Mouse (Mus musculus) urinary bladder, postnatal 36 days (tissue): ENCODE results near the gene Dusp3.
"Not testable (repeated sequence)": the region's sequence is repeated elsewhere in the genome, so short reads cannot be mapped to it uniquely, and the experiment has no call there.

Experiments
- DNase-seq, 2 experiments: peaks; one replicate each; pipeline ENCODE4 v3.0.0; 2022; ENCODE audit warnings: low spot score in 2 of 2, mixed read lengths in 1 of 2

Dusp3 gene

DNA sequence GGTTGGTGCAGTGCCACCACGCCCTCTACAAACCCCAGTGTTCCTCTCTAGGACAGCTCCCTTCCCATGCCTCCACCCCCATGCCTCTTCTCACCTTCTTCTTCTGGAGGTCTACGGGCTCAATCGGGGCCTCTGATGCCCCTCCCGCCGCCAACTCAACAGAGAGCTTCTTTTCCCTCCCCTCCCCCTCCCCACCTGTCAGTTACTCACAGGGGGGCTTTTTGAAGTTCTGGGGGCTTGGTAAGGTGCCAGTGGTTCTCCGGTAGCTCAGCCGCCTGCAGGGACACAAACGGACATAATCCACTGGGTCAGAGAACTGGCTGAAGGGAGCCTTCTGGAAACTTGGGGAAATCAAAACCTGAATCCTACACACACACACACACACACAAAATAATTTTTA, 24.7 kb upstream of the Dusp3 start:
- no peak for DNase-seq

- no peak for DNase-seq
Measured at GRCm38 (mm10) chr11:102010140-102010539, 23.3 kb upstream of the Dusp3 start.

DNA sequence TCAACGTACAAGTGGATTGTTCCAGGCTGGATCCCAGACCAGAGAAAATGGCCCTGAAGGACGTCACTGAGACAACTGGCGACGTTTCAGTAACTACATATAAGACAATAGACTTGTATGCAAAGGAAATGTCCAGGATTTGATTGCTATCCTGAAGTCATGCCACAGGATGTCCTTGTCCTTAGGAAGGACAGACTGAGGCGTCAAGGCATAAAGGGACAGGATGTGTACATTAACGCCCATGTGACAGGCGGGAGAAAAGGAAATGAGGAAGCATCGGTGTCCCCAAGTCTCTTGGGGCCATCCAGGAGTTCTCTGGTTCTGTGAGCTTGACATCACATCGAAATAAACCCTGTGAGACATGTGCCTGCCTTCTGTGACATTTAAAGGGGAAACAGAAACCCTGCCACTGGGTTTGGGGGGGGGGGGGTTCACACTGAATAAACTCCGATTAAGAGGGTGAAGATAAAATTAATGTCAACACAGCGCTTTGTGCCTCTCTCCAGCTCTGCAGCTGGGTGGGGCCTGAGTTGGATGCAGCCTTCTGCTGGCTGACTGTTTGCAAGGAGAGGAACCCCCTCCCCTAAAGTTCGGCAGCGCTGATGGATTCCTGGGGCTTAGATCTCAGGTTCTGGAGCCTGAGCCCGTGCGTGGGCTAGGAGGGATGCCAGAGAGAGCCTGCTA, 22.3 kb upstream of the Dusp3 start:
- DNase-seq, result no peak

GRCm38 (mm10) chr11:102008372-102008771, 21.6 kb upstream of the Dusp3 start:
- DNase-seq, result no peak

DNA sequence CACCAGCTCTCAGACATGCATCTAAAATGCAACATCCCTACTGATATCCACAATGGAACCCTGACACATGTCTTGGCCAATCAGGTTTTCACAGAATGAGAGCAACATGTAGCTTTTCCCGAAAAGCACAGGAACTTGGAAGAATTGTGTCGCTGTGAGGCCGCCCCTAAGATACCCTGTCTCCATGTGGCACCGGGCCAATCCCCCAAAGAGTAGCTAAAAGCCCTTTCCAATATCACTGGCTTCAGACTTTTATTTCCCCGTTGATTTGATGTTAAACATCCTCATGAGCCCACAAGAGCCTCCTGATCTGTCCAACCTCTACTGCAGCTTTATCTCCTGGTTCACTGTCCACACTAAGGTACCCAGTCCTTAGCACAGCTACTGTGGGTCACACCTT, 19.9 kb upstream of the Dusp3 start:
- DNase-seq, result no peak

DNA sequence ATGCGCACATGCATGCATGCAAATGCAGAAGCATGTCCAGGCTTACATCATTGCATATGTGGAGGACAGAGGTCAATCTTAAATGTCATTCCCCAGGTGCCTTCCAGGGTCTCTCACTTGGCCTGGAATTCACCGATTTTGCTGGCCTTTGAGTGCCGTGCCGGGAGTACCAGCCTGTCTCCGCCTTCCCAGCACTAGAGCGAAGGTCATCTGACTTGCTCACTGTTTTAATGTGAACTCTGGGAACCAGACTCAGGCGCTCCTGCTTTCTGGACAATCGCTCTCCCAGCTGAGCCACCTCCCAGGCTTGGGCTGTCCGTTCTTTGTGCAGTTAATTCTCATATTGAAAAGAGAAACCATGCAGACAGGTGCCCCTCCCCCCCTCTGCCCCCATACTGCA, 19.5 kb upstream of the Dusp3 start:
- no peak for DNase-seq

DNA sequence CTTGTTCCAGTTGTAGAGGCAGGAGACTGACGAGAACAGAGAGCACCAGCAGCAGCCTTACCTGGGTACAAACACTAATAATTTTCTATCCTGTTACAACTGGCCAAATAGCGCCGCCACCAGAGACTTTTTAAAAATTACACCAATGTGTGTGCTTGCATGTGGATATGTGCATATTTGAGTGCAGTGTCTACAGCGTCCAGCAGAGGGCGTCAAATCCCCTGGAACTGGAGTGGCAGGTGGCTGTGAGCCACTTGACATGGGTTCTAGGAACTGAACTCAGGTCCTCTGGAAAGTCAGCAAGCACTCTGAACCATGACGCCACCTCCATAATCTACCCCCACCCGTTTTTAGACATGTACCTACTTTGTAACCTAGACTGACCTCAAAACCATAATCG, 17.4 kb upstream of the Dusp3 start:
- no peak for DNase-seq

GRCm38 (mm10) chr11:101999466-101999865, 12.7 kb upstream of the Dusp3 start:
- no peak for DNase-seq

DNA sequence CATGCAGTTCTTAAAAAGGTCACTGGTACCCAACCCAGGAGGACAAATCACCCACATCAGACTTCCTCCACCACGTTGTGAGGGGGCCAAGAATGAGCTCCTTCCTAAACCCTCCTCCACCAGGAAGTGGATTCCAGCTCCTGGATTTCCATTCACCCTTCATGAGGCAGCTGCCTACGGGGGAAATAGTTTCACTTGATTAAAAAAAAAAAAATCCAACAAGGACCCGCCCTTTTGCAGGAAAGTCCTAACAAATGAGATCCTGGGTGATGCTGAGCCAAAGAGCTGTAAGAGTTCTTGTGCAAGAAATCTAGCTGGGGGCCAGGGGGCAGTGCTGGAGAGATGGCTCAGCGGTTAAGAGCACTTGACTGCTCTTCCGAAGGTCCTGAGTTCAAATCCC, 11.4 kb upstream of the Dusp3 start:
- no peak for DNase-seq

GRCm38 (mm10) chr11:101995938-101996337, 9.1 kb upstream of the Dusp3 start:
- no peak for DNase-seq

DNA sequence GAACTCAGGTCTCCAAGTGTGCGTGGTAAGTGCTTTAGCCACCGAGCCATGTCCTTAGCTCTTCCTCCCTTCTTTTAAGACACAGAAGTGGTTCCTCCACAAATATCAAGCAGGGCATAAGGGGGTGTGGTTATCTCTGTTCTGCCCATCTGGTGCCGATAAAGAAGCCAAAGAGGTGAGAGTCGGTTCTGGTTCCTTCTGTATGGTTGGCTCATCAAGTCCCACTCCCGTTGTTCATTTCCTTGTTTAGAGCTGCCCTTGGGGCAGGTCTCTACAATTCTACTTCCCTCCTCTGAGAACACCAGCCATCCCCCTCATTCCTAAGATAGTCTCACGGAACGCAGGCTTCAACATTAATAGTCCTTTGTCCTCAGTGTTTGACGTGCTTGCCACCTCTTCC, 7.3 kb upstream of the Dusp3 start:
- DNase-seq, result no peak

- DNase-seq, result no peak
Measured at GRCm38 (mm10) chr11:101992411-101992810, 5.6 kb upstream of the Dusp3 start.

- DNase-seq, result no peak
Measured at GRCm38 (mm10) chr11:101991813-101992212, 5.0 kb upstream of the Dusp3 start.

DNA sequence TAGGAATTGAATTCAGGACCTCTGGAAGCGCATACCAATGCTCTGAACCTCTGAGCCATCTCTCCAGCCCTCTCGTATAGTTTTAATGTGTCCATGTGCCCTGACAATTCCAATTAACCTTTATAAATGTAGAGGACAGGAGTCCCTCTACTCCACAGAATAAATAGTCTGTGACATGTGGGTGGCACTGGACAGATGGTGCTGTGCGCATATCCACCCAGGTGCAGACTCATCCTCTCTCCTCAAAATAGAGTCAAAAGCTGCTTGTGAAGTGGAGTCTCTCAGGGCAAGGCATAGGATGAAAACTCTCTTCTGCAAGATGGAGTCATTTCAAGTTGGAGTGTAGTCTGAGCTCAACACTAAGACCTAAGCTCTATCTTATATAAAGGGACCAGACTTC, 3.4 kb upstream of the Dusp3 start:
- DNase-seq, result no peak

DNA sequence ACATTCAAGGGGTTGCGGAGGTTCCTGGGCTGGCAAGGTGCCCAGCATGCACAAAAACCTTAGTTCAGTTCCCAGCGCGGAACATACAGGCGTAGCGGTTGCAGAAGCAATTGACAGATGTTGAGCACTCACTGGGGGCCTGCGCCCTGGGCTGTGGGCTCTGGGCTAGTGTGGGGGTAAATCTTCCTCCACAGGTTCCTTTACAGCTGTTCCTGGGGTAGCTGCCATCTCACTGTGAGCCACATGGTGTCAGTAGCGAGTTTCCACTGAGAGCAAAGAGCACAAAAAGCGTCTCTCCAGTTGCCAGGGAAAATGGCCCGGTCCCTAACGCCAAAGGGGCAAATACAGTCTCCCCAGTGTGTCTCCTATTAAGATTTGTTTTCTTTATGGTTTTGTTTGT, 823 bp downstream of the Dusp3 start:
- DNase-seq, result peak; percentile 79 to 83

GRCm38 (mm10) chr11:101985450-101985849, 1.4 kb downstream of the Dusp3 start:
- DNase-seq, result not testable (repeated sequence)

- peak; percentile 83 to 91 for DNase-seq
Measured at GRCm38 (mm10) chr11:101984054-101985025, 2.5 kb downstream of the Dusp3 start, which contains the start of gene Cfap97d1. TSS of gene Cfap97d1 (plus strand) at chr11:101984279.

- no peak for DNase-seq
Measured at GRCm38 (mm10) chr11:101983431-101983921, 3.3 kb downstream of the Dusp3 start.

GRCm38 (mm10) chr11:101982981-101983411, 3.8 kb downstream of the Dusp3 start:
- no peak for DNase-seq

- no peak for DNase-seq
Measured at GRCm38 (mm10) chr11:101981850-101982249, 5.0 kb downstream of the Dusp3 start.

GRCm38 (mm10) chr11:101980603-101981157, 6.1 kb downstream of the Dusp3 start:
- DNase-seq, result no peak

DNA sequence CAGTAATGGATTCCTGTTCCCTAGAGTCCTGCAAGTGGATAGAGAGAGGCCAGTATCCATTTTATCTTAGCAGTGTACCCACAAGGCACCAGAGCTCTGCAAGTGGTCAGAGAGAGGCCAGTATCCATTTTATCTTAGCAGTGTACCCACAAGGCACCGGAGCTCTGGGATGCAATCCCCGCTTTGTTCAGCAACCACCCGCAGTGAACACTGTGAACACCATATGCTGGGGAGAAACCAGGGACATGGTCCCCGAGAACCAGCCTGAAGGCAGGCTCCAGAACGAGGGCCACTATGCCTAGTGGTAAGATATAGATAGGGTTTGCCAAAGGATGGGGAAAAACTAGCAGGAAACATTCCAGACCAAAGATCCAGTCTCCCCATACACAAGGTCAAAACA, 7.7 kb downstream of the Dusp3 start:
- no peak for DNase-seq
